Mouse (Mus musculus) thymus, adult 2 months (tissue): ENCODE data around the gene Pla1a.
A peak's percentile ranks its signal among the peaks of the same experiment; 100 is the strongest.

ENCODE experiments used
- CTCF ChIP-seq: fragments of 200-500 bp; IDR thresholded peaks from 2 replicates; pipeline ENCODE4 v1.5.1; 2012; ENCODE audit warnings: mild to moderate bottlenecking, control low read depth, low read length, moderate library complexity, borderline replicate concordance; ENCODE audit not compliant: control insufficient read depth, poor library complexity, insufficient read depth; ENCODE audit errors: extremely low read depth
- POLR2A ChIP-seq: fragments of 200-500 bp; IDR thresholded peaks from 2 replicates; pipeline ENCODE4 v1.6.1; 2012; ENCODE audit warnings: mild to moderate bottlenecking, low read length, control low read depth, moderate library complexity; ENCODE audit not compliant: control insufficient read depth, poor library complexity, insufficient read depth; ENCODE audit errors: extremely low read depth

- TF ChIP-seq CTCF (0 out of 2 replicates have a peak, but pooled peaks have one; percentile 15), POLR2A (peak; percentile 82)
Measured at GRCm38 (mm10) chr16:38346529-38347325, 86.2 kb downstream of the Pla1a start, which contains the start of the genes Cox17 and Gm21987.
